Mouse (Mus musculus) hindbrain, embryonic 12.5 days (tissue): Measurements from ENCODE around the gene Dcn. TPM values are rescaled to one million over a fixed set of nuclear protein-coding genes. Genes with fewer than 3 reads are reported as not detected.

Experiments used
- ATAC-seq: fragments of 200-750 bp; cut with Nextera tagmentation; 2 replicates; pipeline ENCODE4 v1.8.0; 2017; ENCODE audit warnings: moderate TSS enrichment; ENCODE audit not compliant: low FRiP score
- H3K27ac ChIP-seq: fragments of 300-500 bp; sonication (generic); 2 replicates; pipeline ENCODE4 v1.5.1; 2016; ENCODE audit warnings: mild to moderate bottlenecking
- H3K27me3 ChIP-seq: fragments of 300-500 bp; sonication (generic); 2 replicates; pipeline ENCODE4 v1.6.1; 2016; ENCODE audit warnings: mild to moderate bottlenecking
- H3K36me3 ChIP-seq: fragments of 300-500 bp; sonication (generic); 2 replicates; pipeline ENCODE4 v1.6.1; 2016; ENCODE audit warnings: mild to moderate bottlenecking
- H3K4me1 ChIP-seq: fragments of 300-500 bp; sonication (generic); 2 replicates; pipeline ENCODE4 v1.6.1; 2016
- H3K4me2 ChIP-seq: fragments of 300-500 bp; sonication (generic); replicated peaks from 2 replicates; pipeline ENCODE4 v1.6.1; 2016; ENCODE audit warnings: mild to moderate bottlenecking
- H3K4me3 ChIP-seq: fragments of 300-500 bp; sonication (generic); 2 replicates; pipeline ENCODE4 v1.5.1; 2016; ENCODE audit warnings: mild to moderate bottlenecking
- H3K9ac ChIP-seq: fragments of 300-500 bp; sonication (generic); 2 replicates; pipeline ENCODE4 v1.6.1; 2016; ENCODE audit warnings: mild to moderate bottlenecking, moderate library complexity
- H3K9me3 ChIP-seq: fragments of 300-500 bp; sonication (generic); replicated peaks from 2 replicates; pipeline ENCODE4 v1.6.1; 2016; ENCODE audit warnings: mild to moderate bottlenecking
- WGBS: fragments of 180-500 bp; shearing (Covaris S2); methylation state at CpG from one replicate; pipeline ENCODE4 v1.1.7; 2016; 5-methylcytosine and 5-hydroxymethylcytosine counted together
- polyA plus RNA-seq: library from polyadenylated mRNA; unstranded; fragments of >200 nt; fragmentation: Nextera tagmentation; extraction: Ambion mirVana; gene quantifications from 2 replicates; pipeline ENCODE4 v1.2.1, GENCODE M21; 2016

Gene Dcn
- polyA plus RNA-seq, 1 experiment from 2014 or later, result 46.4 TPM

DNA sequence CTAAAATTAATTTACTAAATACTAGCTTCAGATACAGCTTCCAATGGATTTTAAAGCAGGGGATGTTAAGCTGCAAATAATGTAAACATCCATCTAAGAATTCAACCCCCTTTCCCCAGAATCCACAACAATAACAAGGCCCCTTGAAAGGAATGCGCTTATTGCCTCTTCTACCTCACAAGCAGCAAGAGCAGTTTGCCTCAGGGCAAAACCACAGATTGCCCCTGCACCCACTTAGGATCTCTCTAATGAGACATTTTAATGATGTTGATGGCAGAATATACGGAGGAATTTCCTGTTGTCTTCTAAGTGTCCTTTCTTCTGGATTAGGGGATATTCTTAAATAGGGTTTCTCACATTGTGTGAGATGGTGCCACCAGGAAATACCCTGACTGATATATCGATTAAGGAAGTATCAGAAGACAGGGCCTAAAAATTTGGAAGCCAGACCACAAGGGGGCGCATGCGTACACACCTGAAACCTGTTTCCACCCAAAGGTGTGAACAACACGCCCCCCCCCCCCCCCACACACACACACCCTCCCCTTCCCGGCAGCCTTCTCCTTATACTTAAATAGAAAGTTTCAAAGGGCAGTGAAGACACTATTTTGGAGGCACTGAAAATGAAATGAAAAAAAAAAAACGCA lies 88.2 kb downstream of the Dcn start:
- no peaks in the 10 kb centered on the region for H3K9me3 ChIP-seq
- no peak overlapping the region for H3K4me2 ChIP-seq
- no peaks in the 10 kb centered on the region for H3K36me3 ChIP-seq
- no peaks in the 10 kb centered on the region for H3K4me1 ChIP-seq
- H3K27me3 ChIP-seq, result no peaks in the 10 kb centered on the region
- H3K9ac ChIP-seq, result no peak overlapping the region
- ATAC-seq, result no peak
- H3K27ac ChIP-seq, result no peak overlapping the region
- no peak overlapping the region for H3K4me3 ChIP-seq
- 65% methylated on average over 8 of the region's 8 CpGs for WGBS

Other genes with a start within 250 kb of the Dcn start
- 121 and 153 TPM in 2 replicates for gene Lum, start 85.5 kb downstream of the Dcn start, polyA plus RNA-seq
- gene Kera, start 127.3 kb downstream of the Dcn start, polyA plus RNA-seq, result 0.21 and 0.61 TPM in 2 replicates
- 5.8 and 9.5 TPM in 2 replicates for gene Epyc, start 164.5 kb downstream of the Dcn start, polyA plus RNA-seq
- gene Ccer1, start 213.4 kb downstream of the Dcn start, polyA plus RNA-seq, result 0.12 TPM in 1 of 2 replicates, not detected in the other
- gene C030005K15Rik, start 247.1 kb downstream of the Dcn start, polyA plus RNA-seq, result not detected in 2 replicates